Mouse (Mus musculus) embryonic fibroblast, embryonic 13.5 days (primary cell): ENCODE data around the gene Kirrel3.

Experiments
- CTCF ChIP-seq: IDR thresholded peaks from 2 replicates; pipeline ENCODE4 v1.5.1; 2011; ENCODE audit warnings: mild to moderate bottlenecking, control low read depth, low read length, moderate library complexity, borderline replicate concordance; ENCODE audit not compliant: insufficient read depth
- POLR2A ChIP-seq: IDR thresholded peaks from 2 replicates; pipeline ENCODE4 v1.6.1; 2011; ENCODE audit warnings: low read depth, mild to moderate bottlenecking, control low read depth, low read length, moderate library complexity

DNA sequence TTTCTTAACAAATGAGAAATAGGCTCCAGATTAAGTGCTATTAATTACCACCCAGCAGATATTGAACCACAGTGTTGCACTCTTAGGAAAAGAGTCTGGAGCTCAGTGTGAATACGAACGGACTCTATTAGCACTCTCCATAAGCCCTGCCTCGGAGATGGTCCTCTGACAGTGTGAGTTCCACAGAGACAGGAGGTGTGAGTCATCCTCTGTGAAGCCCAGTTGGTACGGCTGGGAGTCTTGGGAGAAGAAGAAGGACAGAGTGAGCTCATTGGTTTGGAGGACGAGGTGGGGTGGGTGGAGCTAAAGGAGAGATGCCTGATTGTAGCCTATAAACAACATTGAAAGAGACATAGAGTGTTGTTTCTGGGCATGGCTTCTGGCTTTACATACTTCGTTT lies 247.9 kb downstream of the Kirrel3 start:
- TF ChIP-seq CTCF (no peak), POLR2A (no peak)
